Mouse (Mus musculus): Measurements from ENCODE around the gene Celf3.

DNA sequence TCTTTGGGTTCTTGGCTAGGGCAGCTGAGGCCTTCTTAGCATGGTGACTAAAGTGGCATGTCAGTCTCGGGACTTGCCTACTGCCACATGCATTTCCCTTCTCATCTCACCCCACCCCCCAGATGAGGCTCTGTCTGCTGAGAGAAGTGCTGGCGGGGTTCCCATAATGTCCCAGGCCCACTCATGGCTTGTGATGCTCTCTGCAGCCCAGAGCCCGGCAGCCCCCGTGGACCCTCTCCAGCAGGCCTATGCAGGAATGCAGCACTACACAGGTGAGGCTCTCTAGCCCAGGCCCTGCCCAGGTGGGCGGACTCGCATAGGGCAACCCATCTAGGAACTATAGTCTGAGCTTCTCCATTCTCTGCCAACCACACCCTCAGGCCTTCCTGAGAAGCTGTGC, 9.5 kb downstream of the Celf3 start:
- no peak for TF ChIP-seq CTCF (IDR thresholded peaks at IDR 0.05; ENCODE audit: borderline replicate concordance, insufficient read depth, low read depth, low read length)
- no peak for TF ChIP-seq POLR2A (IDR thresholded peaks at IDR 0.05; ENCODE audit: borderline replicate concordance, insufficient read depth, low read length)

All from cerebellum, adult 2 months (tissue).